Mouse (Mus musculus): ENCODE measurements around the gene Tob2. TPM values are rescaled to one million over a fixed set of nuclear protein-coding genes. Genes with fewer than 3 reads are reported as not detected.

Tob2 gene
- total RNA-seq, 2 experiments from 2014 or later = 20.3 to 38.2 TPM

DNA sequence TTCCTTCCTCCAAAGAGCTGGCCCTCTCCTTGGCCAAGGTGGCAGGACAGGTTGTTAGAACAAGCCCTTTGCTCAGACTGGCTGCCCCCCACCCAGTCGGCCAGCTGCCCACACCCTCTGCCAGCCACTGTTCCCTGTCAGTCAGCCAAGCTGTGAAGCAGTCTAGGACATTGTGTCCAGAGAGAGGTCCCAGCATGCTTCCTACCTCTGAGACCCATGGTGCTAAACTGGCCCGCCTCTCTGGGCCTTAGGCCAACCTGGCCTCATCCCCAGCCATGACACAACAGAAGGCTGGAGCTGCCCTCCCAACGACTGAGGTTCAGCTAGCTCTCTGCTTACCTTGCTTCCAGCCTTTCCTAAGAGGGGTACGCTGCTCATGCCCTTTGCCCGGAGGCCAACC is 19.0 kb downstream of the Tob2 start:
- no peak for ATAC-seq (ENCODE audit: poor library complexity, severe bottlenecking)

DNA sequence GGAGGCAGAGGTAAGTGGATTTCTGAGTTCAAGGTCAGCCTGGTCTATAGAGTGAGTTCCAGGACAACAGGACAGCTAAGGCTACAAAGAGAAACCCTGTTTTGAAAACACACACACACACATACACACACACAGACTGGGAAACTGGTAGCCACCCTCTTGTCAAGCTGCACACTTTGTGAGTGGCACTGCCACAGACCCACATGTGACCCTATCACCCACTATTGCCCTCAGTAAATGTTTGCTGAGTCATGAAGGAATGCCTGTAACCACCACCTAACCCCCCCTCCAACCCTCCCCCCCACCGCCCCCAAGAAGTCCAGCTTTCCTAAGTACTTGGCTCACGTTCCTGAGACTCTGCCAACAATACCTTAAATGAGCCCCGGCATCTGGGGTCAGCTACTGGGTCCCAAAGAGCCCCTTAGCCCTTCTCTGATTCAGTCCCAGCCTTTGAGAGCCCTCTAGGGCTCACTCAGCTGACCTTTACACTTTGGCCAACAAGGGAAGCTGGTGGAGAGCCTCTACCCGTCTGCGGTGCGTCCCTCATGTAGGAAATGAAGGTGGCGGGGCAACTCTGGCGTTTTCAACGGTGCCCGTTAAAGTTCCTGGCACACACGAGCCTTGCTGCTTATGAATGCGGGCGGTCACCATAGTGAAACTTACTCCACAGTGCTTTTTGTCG is 19.9 kb downstream of the Tob2 start:
- ATAC-seq (ENCODE audit: poor library complexity, severe bottlenecking) = no peak

DNA sequence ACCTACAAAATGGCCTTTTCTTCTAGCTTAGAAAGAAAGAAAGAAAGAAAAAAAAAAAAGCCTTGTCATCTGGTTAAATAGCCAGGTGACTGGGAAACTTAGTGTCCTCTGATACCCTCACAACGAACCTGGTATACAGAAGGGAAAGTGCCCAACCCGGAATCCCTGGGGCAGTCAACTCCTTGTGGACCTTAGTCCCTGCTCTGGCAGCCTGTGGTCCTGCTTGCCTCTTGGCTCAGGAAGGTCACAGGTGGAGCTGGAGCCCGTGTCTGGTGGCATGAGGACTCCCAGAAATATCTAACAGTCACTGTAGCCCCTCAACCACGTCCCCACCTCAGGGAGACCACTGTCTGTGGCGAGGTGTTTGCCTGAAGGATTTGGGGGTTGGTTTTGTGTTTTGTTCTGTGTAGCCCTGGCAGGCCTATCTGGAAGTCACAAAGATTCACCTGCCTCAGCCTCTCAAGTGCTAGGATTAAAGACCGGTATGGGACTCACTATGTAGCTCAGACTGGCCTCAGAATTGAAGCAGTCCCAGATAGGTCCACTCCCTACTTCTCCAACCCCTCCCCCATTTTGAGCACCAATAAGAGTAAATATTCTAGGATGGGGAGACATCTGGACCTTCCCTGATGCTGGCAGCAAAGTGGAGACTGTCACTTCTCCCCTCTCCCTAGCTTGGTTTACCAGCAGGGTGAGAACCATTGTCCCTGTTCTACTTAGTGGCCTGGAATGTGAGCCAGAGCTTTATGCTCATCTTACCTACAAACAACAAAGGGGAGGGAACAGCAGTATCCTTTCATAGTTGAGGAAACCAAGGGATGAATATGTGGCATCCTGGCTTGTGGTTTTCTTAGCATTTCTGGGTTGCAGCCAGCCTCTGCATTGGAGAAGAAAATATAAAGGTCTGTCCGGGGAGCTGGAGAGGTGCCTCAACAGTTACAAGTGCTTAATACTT is 21.4 kb downstream of the Tob2 start:
- no peak for ATAC-seq (ENCODE audit: poor library complexity, severe bottlenecking)

DNA sequence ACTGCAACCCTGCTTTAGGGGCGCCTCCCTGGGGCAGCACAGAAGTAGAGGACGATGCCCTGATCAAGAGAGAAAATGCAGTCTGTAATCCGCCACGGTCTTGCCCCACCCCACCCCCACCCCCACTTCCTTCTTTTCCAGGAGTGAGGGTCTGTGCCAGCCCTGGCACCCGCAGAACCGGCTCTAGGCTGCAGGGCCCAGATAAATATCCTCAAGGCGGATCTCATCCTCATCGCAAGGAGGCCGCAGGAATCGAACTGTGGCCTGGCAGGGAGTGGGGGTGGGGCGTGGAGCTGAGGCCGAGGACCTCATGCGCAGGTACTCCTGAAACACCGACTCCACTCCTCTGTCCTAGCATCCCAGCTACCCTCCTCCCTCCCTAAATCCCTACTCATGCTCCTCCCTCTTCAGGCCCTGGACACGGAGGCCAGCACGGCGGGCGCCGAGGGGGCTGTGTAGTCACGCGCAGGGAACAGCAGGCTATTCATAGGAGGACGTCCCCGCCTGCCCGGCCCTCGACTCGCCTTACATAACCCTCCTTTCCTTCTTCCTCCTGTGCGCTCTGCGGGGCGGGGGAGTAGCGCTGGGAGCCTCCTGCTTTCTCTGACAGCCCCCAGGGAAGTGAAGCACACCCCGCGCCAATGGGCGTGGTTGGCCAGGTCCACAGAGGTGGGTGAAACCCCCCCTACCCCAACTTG is 22.3 kb downstream of the Tob2 start:
- ATAC-seq (ENCODE audit: poor library complexity, severe bottlenecking) = peak; percentile 88

DNA sequence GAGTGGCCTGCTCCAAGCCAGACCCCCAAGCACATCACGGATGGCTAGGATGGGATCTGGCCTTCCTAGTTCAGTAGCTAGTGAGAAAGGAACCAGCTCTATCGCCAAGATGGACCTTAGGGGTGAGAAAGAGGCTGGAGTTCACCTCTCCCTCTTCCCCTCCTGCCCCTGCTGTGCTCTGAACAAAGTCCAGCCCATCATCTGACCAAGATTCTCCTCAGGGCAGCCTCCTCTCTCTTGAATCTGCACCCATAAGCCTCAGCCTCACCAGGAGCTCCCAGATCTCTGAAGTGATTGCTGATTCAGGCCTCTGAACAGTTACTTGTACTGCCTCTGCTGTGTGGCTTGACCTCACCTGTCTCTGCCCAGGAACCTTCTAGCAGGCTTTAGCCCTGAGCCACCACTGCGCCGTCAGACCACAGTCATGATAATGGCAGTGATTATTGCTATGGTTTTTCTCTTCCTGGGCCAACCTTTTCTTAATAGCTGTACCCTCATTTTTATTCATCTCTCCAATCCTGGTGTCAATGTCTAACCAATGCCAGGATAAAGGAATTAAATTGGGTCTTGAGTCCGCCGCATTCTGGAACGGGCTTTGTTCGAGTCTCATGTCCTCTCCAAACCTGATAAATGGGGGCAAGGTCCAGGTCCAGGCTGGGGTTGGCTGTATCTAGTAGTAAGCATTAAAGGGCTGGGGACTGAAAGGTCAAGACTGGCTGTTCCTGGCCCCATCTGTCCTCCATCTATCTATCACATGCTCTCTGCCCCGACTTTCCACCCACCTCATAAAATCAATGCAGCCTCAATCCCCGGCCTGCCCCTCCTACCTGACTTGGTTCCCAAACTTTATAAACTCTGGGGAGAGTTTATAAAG is 23.4 kb downstream of the Tob2 start:
- ATAC-seq (ENCODE audit: poor library complexity, severe bottlenecking) = no peak

DNA sequence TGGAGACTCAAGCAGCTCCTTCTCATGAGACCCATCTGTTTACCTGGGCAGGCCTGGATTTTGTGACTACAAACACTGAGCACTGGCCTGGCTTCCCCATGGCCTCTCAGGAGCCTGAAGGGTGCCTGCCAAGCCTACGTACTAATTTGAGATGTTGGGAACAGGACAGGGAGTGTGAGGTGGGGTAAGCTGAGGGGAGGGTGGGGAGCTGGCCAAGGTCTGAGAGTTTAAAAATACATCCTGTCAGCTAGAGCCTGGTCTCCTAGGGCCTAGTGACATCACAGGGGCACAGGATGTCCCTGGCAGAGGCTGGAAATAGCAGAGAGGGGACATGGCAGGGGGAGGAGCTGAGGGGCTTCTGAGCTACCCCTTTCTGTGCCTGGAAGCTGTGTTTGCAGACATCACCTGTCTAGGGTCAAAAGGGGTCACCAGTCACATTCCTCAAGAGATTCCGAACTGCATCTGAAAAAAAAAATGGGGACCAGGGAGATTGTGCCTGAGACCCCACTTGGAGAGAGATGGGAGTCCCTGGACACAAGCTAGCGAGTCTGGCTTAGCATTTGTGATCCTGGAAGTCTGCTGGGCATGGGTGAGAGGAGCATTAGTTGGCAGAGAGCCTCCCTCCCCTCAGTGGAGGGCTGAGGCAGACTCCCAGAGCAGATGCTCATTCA is 24.3 kb downstream of the Tob2 start:
- ATAC-seq (ENCODE audit: poor library complexity, severe bottlenecking) = no peak

DNA sequence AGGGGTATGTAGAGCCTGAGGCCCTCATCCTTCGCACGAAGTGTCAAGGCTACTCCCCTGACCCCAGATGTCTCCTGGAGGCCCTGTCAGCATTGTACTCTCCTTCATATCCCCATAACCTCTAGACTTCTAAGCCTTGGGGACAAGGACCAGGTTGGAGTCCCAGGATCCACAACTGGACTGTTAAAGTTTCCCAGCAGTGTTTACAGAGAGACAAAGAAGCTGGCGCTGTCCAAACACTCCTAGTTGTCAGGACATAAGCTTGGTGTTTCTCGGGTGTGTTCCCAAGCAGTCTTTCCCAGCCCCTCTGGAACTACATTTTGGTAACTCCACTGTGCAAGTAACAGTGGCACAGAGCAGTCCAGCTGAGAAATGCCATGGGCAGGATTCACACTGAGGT is 25.1 kb downstream of the Tob2 start:
- no peak for ATAC-seq (ENCODE audit: poor library complexity, severe bottlenecking)

DNA sequence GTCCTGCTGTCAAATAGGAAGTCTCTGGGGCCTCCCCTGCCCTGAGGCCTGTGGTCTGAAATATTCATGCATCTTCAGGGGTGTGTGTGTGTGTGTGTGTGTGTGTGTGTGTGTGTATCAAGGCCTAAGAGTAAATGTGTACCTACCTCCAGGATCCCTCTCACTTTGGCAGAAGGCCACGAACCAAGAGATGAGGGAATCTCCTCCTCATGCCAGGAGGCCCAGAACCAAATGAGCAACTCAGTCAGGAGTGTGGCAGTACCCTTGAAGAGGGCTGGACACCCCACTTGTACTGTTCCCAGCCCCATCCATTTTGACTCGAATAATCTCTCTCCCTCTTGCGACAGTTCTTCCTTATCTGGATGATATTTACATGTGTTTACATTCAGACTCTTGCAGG is 26.4 kb downstream of the Tob2 start:
- no peak for ATAC-seq (ENCODE audit: poor library complexity, severe bottlenecking)

DNA sequence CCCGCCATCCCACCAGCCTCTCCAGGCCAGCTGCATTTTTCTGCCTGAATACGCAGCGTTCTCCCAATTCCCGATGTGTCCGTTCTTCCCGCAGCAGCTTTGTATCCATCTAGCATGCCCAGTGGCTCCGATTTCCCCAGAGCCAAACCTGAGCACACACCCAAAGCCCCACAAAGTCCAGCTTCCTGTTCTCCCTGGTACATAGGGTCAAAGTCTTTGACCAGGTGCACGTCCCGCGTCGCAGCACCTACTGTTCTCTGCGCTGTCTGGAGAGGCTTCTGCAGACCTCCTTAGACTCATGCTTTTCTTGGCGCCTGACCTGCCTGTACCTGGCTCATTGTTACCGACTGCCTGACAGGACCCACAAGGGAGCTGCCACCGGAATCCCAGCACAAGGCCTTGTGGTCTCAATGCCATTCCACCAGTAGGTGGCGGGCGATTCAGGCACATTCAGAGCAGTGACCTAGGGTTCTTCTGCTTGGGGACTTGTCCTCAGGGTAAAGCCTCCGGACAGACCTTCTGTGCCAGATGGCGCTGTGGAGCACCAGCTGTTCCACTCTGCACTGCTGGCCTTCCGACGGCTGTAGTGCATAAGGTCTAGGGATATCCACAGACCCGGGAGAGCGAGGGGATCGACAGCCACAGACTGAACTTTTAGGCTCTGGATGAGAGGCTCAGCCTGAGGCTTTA is 27.3 kb downstream of the Tob2 start:
- peak; percentile 98 for ATAC-seq (ENCODE audit: poor library complexity, severe bottlenecking)

DNA sequence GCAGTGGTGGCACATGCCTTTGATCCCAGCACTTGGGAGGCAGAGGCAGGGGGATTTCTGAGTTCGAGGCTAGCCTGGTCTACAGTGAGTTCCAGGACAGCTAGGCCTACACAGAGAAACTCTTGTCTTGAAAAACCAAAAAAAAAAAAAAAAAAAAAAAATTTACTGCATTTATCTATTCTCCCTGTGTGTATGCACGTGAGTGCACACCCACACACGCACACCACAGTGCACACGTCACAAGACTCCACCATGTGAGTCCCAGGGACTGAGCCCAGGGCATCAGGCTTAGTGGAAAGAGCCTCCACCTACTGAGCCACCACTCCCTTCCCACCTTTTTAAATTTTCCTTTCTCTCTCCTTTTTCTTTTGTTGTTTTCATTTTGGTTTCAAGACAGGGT is 28.1 kb downstream of the Tob2 start:
- ATAC-seq (ENCODE audit: poor library complexity, severe bottlenecking) = no peak

DNA sequence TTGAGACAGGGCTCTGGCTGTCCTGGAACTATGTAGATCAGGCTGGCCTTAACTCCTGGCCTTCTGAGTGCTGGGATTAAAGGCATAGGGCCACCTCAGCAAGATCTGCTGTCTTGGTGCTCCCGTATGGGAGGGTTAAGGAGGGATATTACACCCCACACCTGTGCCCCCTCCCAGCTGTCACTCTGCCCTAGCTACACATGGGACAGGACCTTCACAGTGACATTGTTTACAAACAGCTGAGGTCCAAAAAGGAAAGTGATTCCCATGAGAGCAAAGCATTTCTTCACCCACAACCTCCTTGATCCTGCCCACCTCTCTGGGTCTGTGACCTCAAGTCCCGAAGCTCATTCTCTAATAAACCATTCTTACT is 29.4 kb downstream of the Tob2 start:
- no peak for ATAC-seq (ENCODE audit: poor library complexity, severe bottlenecking)

DNA sequence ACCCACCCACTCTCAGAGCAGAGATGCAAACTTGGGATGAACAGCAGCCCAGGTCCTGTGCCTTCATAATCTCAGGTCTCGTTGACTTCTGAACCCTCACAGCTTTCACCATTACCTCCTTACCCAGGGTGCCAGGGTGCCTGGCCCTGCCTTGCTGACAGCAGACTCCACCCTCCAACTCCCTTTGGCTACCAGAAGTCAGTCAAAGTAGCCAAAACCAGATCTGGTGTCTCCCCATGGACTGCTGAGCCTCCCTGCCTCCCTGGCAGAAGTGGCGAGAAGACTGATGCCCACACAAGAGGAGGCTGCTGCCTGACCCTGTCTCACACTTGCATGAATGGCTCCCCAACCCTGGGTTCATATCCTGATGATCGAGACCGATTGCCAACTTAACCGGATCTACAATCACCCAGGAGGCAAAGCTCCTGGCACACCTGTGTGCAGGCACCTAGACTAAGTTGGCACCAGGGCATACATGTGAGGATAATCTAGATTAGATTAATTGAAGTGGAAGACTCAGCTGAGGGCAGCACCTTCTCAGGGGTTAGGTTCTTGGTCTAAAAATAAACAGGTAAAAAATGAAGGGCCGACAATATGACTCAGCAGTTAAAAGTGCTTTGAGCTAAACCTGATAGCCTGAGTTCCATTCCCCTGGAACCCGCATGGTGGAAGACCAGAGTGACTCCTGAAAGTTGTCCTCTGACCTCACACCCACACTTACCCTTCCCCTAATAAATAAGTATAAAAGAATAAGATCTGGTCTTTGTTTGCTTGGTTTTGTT is 30.0 kb downstream of the Tob2 start:
- no peak for ATAC-seq (ENCODE audit: poor library complexity, severe bottlenecking)

DNA sequence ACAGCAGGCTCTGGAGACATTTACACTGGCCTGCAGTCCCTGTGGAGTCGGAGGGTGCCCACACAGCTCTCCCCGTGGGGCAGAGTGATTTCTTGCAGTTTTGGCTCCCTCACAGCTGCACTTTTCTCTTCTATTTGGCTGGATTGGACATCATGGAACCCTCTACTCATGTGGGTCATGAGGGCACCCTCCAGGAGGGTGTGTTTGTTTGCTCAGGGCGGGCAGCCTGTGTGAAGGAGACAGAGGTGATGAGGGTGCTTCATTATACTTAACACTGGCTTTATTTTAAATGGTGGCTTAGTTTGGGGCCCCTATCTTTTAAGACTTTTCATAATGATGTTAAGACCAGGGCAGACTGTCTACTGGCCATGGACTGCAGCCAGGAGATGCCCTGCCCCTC is 33.8 kb downstream of the Tob2 start:
- no peak for ATAC-seq (ENCODE audit: poor library complexity, severe bottlenecking)

DNA sequence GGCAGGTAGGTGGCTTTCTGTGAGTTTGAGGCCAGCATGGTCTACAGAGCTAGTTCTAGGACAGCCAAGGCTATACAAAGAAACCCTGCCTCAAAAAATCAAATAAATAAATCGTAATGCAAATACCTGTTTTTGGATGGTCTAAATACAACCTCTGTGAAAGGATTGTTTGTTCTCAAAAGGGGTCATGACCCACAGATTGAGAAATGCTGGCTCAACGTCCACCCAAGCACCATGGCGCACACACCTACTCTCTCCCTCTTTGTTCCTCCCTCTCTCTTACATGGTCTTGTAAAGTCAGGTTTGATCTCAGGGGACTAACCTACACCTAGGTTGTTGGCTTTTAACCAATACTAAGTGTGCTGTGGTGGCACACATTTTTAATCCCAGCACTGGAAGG is 36.0 kb downstream of the Tob2 start:
- ATAC-seq (ENCODE audit: poor library complexity, severe bottlenecking) = no peak

DNA sequence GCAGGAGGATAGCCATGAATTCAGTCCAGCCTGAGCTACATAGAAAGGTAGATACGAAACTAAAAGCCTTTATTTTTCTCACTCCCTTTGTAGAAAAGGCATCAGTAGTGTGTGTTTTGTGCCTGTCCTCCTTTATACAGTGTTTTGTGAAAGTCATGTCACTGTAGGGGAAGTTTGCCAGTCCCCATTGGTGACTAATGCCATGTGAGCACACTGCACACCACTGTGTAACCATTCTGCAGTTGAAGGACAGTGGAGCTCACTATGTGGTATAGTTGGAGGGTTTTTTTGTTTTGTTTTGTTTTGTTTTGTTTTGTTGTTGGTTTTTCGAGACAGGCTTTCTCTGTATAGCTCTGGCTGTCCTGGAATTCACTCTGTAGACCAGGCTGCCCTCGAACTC is 40.2 kb downstream of the Tob2 start:
- no peak for ATAC-seq (ENCODE audit: poor library complexity, severe bottlenecking)

DNA sequence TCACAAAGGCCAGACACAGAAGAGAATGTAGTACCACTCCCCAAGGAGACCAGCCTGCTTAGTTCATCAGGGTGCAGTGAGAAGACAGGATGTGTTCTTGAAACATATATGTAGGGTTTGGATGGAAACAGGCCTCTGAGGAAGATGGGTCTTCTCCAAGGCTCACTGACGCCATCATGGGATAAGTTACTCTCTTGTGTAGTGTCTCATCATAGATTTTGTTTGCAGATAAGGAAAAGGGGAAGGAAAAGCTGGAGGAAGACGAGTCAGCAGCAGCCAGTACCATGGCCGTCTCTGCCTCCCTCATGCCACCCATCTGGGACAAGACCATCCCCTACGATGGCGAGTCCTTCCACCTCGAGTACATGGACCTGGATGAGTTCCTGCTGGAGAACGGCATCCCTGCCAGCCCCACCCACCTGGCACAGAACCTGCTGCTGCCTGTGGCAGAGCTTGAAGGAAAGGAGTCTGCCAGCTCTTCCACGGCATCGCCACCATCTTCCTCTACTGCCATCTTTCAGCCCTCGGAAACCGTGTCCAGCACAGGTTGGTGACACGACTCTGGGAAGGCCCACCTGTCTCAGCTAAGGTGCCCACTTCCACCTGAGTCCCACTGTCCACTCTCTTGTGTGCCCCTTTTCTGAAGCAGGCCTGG is 43.8 kb downstream of the Tob2 start:
- ATAC-seq (ENCODE audit: poor library complexity, severe bottlenecking) = no peak

DNA sequence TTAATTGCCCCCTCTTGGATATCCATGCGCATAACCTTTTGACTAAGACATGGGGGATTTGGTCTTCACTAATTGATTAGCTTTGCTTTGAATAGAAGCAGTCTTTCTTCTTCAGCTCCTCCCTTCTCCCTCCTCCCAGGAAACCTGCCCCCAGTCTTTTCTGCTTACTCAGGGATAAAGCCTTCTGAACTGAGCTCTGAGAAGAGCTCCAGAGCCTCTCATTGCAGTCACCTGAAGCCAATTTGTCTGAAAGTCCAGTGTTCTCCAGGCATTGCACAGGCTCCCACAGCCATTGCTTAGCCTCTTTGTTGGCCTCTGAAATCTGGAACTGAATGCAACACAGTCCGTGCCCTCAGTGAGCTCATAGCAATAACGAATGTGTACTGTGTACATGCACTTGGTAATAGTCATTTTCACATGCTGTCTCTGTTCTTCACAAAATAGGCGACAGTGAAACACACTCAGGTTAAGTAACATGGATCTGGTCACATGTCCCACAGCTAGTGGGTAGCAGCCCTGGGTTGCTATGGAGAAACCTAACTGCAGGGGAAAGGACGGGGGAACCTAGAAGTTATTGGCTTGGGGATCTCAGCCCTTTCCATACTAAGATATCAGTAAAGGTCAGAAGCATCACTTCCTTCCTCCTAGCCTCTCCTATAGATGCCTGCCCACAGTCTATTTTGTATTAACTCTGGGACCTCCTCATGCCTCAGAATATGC is 44.5 kb downstream of the Tob2 start:
- ATAC-seq (ENCODE audit: poor library complexity, severe bottlenecking) = no peak

Data from megakaryocyte, adult 5-6 weeks (primary cell).